Mouse (Mus musculus) lung, embryonic 15.5 days (tissue): ENCODE results near the gene Zan. TPM values are rescaled to one million over a fixed set of nuclear protein-coding genes. Genes with fewer than 3 reads are reported as not detected.
A peak's percentile ranks its signal among the peaks of the same experiment; 100 is the strongest.

Experiments used
- ATAC-seq: fragments of 200-750 bp; cut with Nextera tagmentation; 2 replicates; pipeline ENCODE4 v1.8.0; 2017; ENCODE audit warnings: moderate number of reproducible peaks, borderline replicate concordance; ENCODE audit not compliant: low FRiP score, low TSS enrichment; ENCODE audit errors: extremely low read depth
- H3K27ac ChIP-seq: fragments of 300-500 bp; sonication (generic); 2 replicates; pipeline ENCODE4 v1.5.1; 2015; ENCODE audit warnings: moderate library complexity, mild to moderate bottlenecking, inconsistent platforms
- H3K27me3 ChIP-seq: fragments of 300-500 bp; sonication (generic); 2 replicates; pipeline ENCODE4 v1.6.1; 2015; ENCODE audit warnings: inconsistent platforms
- H3K36me3 ChIP-seq: fragments of 300-500 bp; sonication (generic); 2 replicates; pipeline ENCODE4 v1.6.1; 2015; ENCODE audit warnings: inconsistent platforms
- H3K4me1 ChIP-seq: fragments of 300-500 bp; sonication (generic); 2 replicates; pipeline ENCODE4 v1.6.1; 2015; ENCODE audit warnings: inconsistent platforms
- H3K4me2 ChIP-seq: fragments of 300-500 bp; sonication (generic); 2 replicates; pipeline ENCODE4 v1.6.1; 2015; ENCODE audit warnings: inconsistent platforms, mild to moderate bottlenecking, moderate library complexity
- H3K4me3 ChIP-seq: fragments of 300-500 bp; sonication (generic); 2 replicates; pipeline ENCODE4 v1.5.1; 2015; ENCODE audit warnings: mild to moderate bottlenecking, inconsistent platforms
- H3K9ac ChIP-seq: fragments of 300-500 bp; sonication (generic); 2 replicates; pipeline ENCODE4 v1.6.1; 2015; ENCODE audit warnings: inconsistent platforms
- H3K9me3 ChIP-seq: fragments of 300-500 bp; sonication (generic); 2 replicates; pipeline ENCODE4 v1.6.1; 2016; ENCODE audit warnings: inconsistent platforms
- WGBS: fragments of 180-500 bp; shearing (Covaris S2); methylation state at CpG from one replicate; pipeline ENCODE4 v1.1.7; 2015; 5-methylcytosine and 5-hydroxymethylcytosine counted together
- polyA plus RNA-seq: library from polyadenylated mRNA; unstranded; fragments of >200 nt; fragmentation: Nextera tagmentation; extraction: Ambion mirVana; gene quantifications from 2 replicates; pipeline ENCODE4 v1.2.1, GENCODE M21; 2015

Zan gene
- polyA plus RNA-seq, 1 experiment from 2014 or later = 0.35 TPM

GRCm38 (mm10) chr5:137409451-137409850, 67.4 kb downstream of the Zan start:
- Histone ChIP-seq H3K27ac (no peak overlapping the region), H3K4me1 (peaks cover 14% of the 10 kb centered on the region; the same call in 1 of the 2 replicates), H3K4me2 (no peak overlapping the region), H3K36me3 (no peaks in the 10 kb centered on the region), H3K9me3 (no peaks in the 10 kb centered on the region), H3K4me3 (no peak overlapping the region), H3K9ac (no peak overlapping the region), H3K27me3 (no peaks in the 10 kb centered on the region)
- 65% methylated on average over 6 of the region's 6 CpGs for WGBS
- no peak for ATAC-seq

- Histone ChIP-seq H3K27ac (no peak overlapping the region), H3K4me2 (no peak overlapping the region), H3K36me3 (no peaks in the 10 kb centered on the region), H3K4me1 (peaks cover 9% of the 10 kb centered on the region; the same call in 1 of the 2 replicates), H3K9ac (no peak overlapping the region), H3K4me3 (no peak overlapping the region), H3K27me3 (no peaks in the 10 kb centered on the region), H3K9me3 (no peaks in the 10 kb centered on the region)
- 71% methylated on average over 2 of the region's 2 CpGs for WGBS
- ATAC-seq = no peak
These were observed 72.8 kb downstream of the Zan start for GRCm38 (mm10) chr5:137404081-137404480.

- H3K9ac ChIP-seq = no peak overlapping the region
- no peaks in the 10 kb centered on the region for H3K4me1 ChIP-seq
- no peak overlapping the region for H3K27ac ChIP-seq
- no peaks in the 10 kb centered on the region for H3K36me3 ChIP-seq
- 37% methylated on average over 7 of the region's 7 CpGs for WGBS
- no peak overlapping the region for H3K4me3 ChIP-seq
- no peak overlapping the region for H3K4me2 ChIP-seq
- no peaks in the 10 kb centered on the region for H3K9me3 ChIP-seq
- H3K27me3 ChIP-seq = no peaks in the 10 kb centered on the region
- no peak for ATAC-seq
These were observed 82.4 kb downstream of the Zan start for GRCm38 (mm10) chr5:137394456-137394855.

- no peak overlapping the region for H3K4me3 ChIP-seq
- no peaks in the 10 kb centered on the region for H3K36me3 ChIP-seq
- no peaks in the 10 kb centered on the region for H3K9me3 ChIP-seq
- 72% methylated on average over 8 of the region's 8 CpGs for WGBS
- no peak overlapping the region for H3K4me2 ChIP-seq
- H3K9ac ChIP-seq = no peak overlapping the region
- H3K4me1 ChIP-seq = no peaks in the 10 kb centered on the region
- H3K27ac ChIP-seq = no peak overlapping the region
- no peaks in the 10 kb centered on the region for H3K27me3 ChIP-seq
- no peak for ATAC-seq
These were observed 85.2 kb downstream of the Zan start for GRCm38 (mm10) chr5:137391641-137392040.

GRCm38 (mm10) chr5:137386712-137387111, 90.2 kb downstream of the Zan start:
- Histone ChIP-seq H3K4me2 (no peak overlapping the region), H3K9ac (no peak overlapping the region), H3K27me3 (no peaks in the 10 kb centered on the region), H3K9me3 (no peaks in the 10 kb centered on the region), H3K27ac (no peak overlapping the region), H3K4me3 (no peak overlapping the region), H3K4me1 (no peaks in the 10 kb centered on the region), H3K36me3 (no peaks in the 10 kb centered on the region)
- ATAC-seq = no peak
- WGBS = 80% methylated on average over 7 of the region's 7 CpGs

- Histone ChIP-seq H3K4me3 (no peak overlapping the region), H3K9ac (no peak overlapping the region), H3K27me3 (no peaks in the 10 kb centered on the region), H3K4me1 (0 out of 2 replicates have a peak, but pooled peaks cover 3% of the 10 kb centered on the region), H3K27ac (no peak overlapping the region), H3K36me3 (no peaks in the 10 kb centered on the region), H3K4me2 (no peak overlapping the region), H3K9me3 (no peaks in the 10 kb centered on the region)
- ATAC-seq = no peak
- 72% methylated on average over 7 of the region's 7 CpGs for WGBS
These were observed 93.4 kb downstream of the Zan start for GRCm38 (mm10) chr5:137383441-137383840.

- no peak overlapping the region for H3K4me2 ChIP-seq
These were observed 95.7 kb downstream of the Zan start for GRCm38 (mm10) chr5:137381152-137381551.

GRCm38 (mm10) chr5:137377603-137378002, 99.3 kb downstream of the Zan start:
- H3K4me1 ChIP-seq = peaks cover 41% of the 10 kb centered on the region
- H3K27me3 ChIP-seq = no peaks in the 10 kb centered on the region
- H3K36me3 ChIP-seq = peaks cover 24% of the 10 kb centered on the region
- WGBS = 23% methylated on average over 8 of the region's 15 CpGs
- H3K9me3 ChIP-seq = no peaks in the 10 kb centered on the region
- H3K4me2 ChIP-seq = peak overlapping the region; percentile 28
- H3K27ac ChIP-seq = no peak overlapping the region
- no peak; the same call in 1 of the 2 replicates for ATAC-seq
- H3K9ac ChIP-seq = no peak overlapping the region
- H3K4me3 ChIP-seq = no peak overlapping the region

More at GRCm38 (mm10) chr5:137381152-137381551, 95.7 kb downstream of the Zan start:
- Histone ChIP-seq H3K36me3 (no peaks in the 10 kb centered on the region; the same call in 1 of the 2 replicates), H3K4me3 (no peak overlapping the region), H3K9ac (no peak overlapping the region), H3K4me1 (peaks cover 18% of the 10 kb centered on the region), H3K9me3 (no peaks in the 10 kb centered on the region), H3K27me3 (no peaks in the 10 kb centered on the region), H3K27ac (no peak overlapping the region)
- no peak for ATAC-seq
- WGBS = 47% methylated on average over 4 of the region's 4 CpGs

GRCm38 (mm10) chr5:137377176-137377575, 99.7 kb downstream of the Zan start:
- 10% methylated on average over 11 of the region's 11 CpGs for WGBS
- no peak for ATAC-seq
- Histone ChIP-seq H3K9ac (no peak overlapping the region), H3K9me3 (no peaks in the 10 kb centered on the region), H3K27me3 (no peaks in the 10 kb centered on the region), H3K4me1 (peaks cover 41% of the 10 kb centered on the region), H3K27ac (peak overlapping the region; percentile 5; the same call in 1 of the 2 replicates), H3K36me3 (peaks cover 29% of the 10 kb centered on the region), H3K4me2 (peak overlapping the region; percentile 14; the same call in 1 of the 2 replicates), H3K4me3 (no peak overlapping the region)

GRCm38 (mm10) chr5:137376722-137377121, 100.1 kb downstream of the Zan start:
- ATAC-seq = peak; percentile 1; the same call in 1 of the 2 replicates
- H3K4me2 ChIP-seq = no peak overlapping the region
- H3K9me3 ChIP-seq = no peaks in the 10 kb centered on the region
- no peak overlapping the region for H3K4me3 ChIP-seq
- H3K27me3 ChIP-seq = no peaks in the 10 kb centered on the region
- peaks cover 33% of the 10 kb centered on the region for H3K36me3 ChIP-seq
- H3K4me1 ChIP-seq = peaks cover 41% of the 10 kb centered on the region
- H3K9ac ChIP-seq = no peak overlapping the region
- peak overlapping the region; percentile 44; the same call in 1 of the 2 replicates for H3K27ac ChIP-seq
- WGBS = 50% methylated on average over 9 of the region's 9 CpGs

- Histone ChIP-seq H3K4me1 (peaks cover 41% of the 10 kb centered on the region), H3K27me3 (no peaks in the 10 kb centered on the region), H3K27ac (peak overlapping the region; percentile 58), H3K36me3 (peaks cover 38% of the 10 kb centered on the region), H3K9ac (no peak overlapping the region), H3K9me3 (no peaks in the 10 kb centered on the region), H3K4me2 (no peak overlapping the region), H3K4me3 (no peak overlapping the region)
- WGBS = 38% methylated on average over 7 of the region's 7 CpGs
- peak; percentile 10; the same call in 1 of the 2 replicates for ATAC-seq
These were observed 100.7 kb downstream of the Zan start for GRCm38 (mm10) chr5:137376198-137376597.

- H3K27ac ChIP-seq = peak overlapping the region; percentile 58
- WGBS = 24% methylated on average over 2 of the region's 2 CpGs
- 0 out of 2 replicates have a peak, but pooled peaks have one; percentile 4 for ATAC-seq
These were observed 101.2 kb downstream of the Zan start for GRCm38 (mm10) chr5:137375627-137376026.

More at GRCm38 (mm10) chr5:137375627-137376026, 101.2 kb downstream of the Zan start:
- Histone ChIP-seq H3K4me2 (no peak overlapping the region), H3K27me3 (no peaks in the 10 kb centered on the region), H3K4me3 (no peak overlapping the region), H3K9ac (no peak overlapping the region), H3K36me3 (peaks cover 44% of the 10 kb centered on the region), H3K4me1 (peaks cover 41% of the 10 kb centered on the region), H3K9me3 (no peaks in the 10 kb centered on the region)
